Mouse (Mus musculus) liver, adult 2 months (tissue): Measurements from ENCODE around the gene Spindoc. TPM values are rescaled to one million over a fixed set of nuclear protein-coding genes. Genes with fewer than 3 reads are reported as not detected.
A peak's percentile ranks its signal among the peaks of the same experiment; 100 is the strongest.
"Not testable (repeated sequence)": the region's sequence is repeated elsewhere in the genome, so short reads cannot be mapped to it uniquely, and the experiment has no call there.

Source experiments
- DNase-seq: peaks from one replicate; pipeline ENCODE4 v3.0.0-alpha.2; 2011; ENCODE audit warnings: low read depth, low spot score; ENCODE audit errors: extremely low read depth
- H3K27ac ChIP-seq: fragments of 200-500 bp; replicated peaks from 2 replicates; pipeline ENCODE4 v1.5.1; 2012; ENCODE audit warnings: low read depth, mild to moderate bottlenecking, control low read depth, inconsistent platforms, low read length; ENCODE audit not compliant: insufficient read depth
- H3K27me3 ChIP-seq: fragments of 200-500 bp; 2 replicates; pipeline ENCODE4 v1.6.1; 2012; ENCODE audit warnings: mild to moderate bottlenecking, moderate library complexity, low read length, inconsistent platforms; ENCODE audit not compliant: control insufficient read depth, insufficient read depth
- H3K36me3 ChIP-seq: fragments of 200-500 bp; 2 replicates; pipeline ENCODE4 v1.6.1; 2012; ENCODE audit warnings: low read length, inconsistent platforms; ENCODE audit not compliant: control insufficient read depth, insufficient read depth
- H3K4me1 ChIP-seq: fragments of 200-500 bp; 2 replicates; pipeline ENCODE4 v1.6.1; 2011; ENCODE audit warnings: low read length; ENCODE audit not compliant: control insufficient read depth, insufficient read depth
- H3K4me3 ChIP-seq: fragments of 200-500 bp; 2 replicates; pipeline ENCODE4 v1.5.1; 2011; ENCODE audit warnings: low read depth, mild to moderate bottlenecking, control low read depth, low read length, moderate library complexity; ENCODE audit not compliant: insufficient read depth
- H3K79me2 ChIP-seq: fragments of 200-500 bp; 2 replicates; pipeline ENCODE4 v1.6.1; 2012; ENCODE audit warnings: inconsistent platforms, mild to moderate bottlenecking, low read length, moderate library complexity; ENCODE audit not compliant: control insufficient read depth, insufficient read depth
- H3K9ac ChIP-seq: fragments of 200-500 bp; 2 replicates; pipeline ENCODE4 v1.6.1; 2012; ENCODE audit warnings: low read depth, mild to moderate bottlenecking, control low read depth, inconsistent platforms, low read length
- CTCF ChIP-seq: fragments of 200-500 bp; IDR thresholded peaks from 2 replicates; pipeline ENCODE4 v1.5.1; 2011; ENCODE audit warnings: low read depth, low read length, control low read depth
- POLR2A ChIP-seq: fragments of 200-500 bp; IDR thresholded peaks from 2 replicates; pipeline ENCODE4 v1.6.1; 2011; ENCODE audit warnings: low read length, control low read depth; ENCODE audit not compliant: insufficient read depth; ENCODE audit errors: extremely low read depth
- WGBS: fragments of 180-500 bp; shearing (Covaris S2); methylation state at CpG from one replicate; pipeline ENCODE4 v1.1.7; 2018; 5-methylcytosine and 5-hydroxymethylcytosine counted together
- polyA plus RNA-seq: library from polyadenylated mRNA; depleted of rRNA; stranded (reverse); fragments of >200 nt; gene quantifications from 2 replicates; pipeline ENCODE4 v1.2.3, GENCODE M21; 2012
- total RNA-seq: library from RNA; depleted of rRNA; stranded (reverse); fragments of >200 nt; gene quantifications from 2 replicates; pipeline ENCODE4 v1.2.3, GENCODE M21; 2014

Gene Spindoc
- total and polyA plus RNA-seq, 2 experiments, result 1.4 to 4.4 TPM

GRCm38 (mm10) chr19:7404623-7405229, 21.9 kb upstream of the Spindoc start:
- no peak for DNase-seq
- 81% methylated on average over 9 of the region's 9 CpGs for WGBS
- Histone ChIP-seq H3K9ac (no peak overlapping the region), H3K4me3 (no peak overlapping the region), H3K27ac (no peak overlapping the region), H3K4me1 (no peaks in the 10 kb centered on the region), H3K27me3 (no peaks in the 10 kb centered on the region), H3K79me2 (no peaks in the 10 kb centered on the region), H3K36me3 (no peaks in the 10 kb centered on the region)
- TF ChIP-seq POLR2A (no peak), CTCF (no peak)

GRCm38 (mm10) chr19:7400635-7401034, 17.8 kb upstream of the Spindoc start:
- 67% methylated on average over 11 of the region's 11 CpGs for WGBS
- H3K27me3 ChIP-seq, result no peaks in the 10 kb centered on the region
- H3K27ac ChIP-seq, result peak overlapping the region; percentile 20
- H3K4me3 ChIP-seq, result no peak overlapping the region
- H3K9ac ChIP-seq, result no peak overlapping the region
- DNase-seq, result peak; percentile 17
- H3K79me2 ChIP-seq, result no peaks in the 10 kb centered on the region
- no peak for TF ChIP-seq CTCF
- TF ChIP-seq POLR2A, result no peak
- H3K36me3 ChIP-seq, result no peaks in the 10 kb centered on the region
- no peaks in the 10 kb centered on the region for H3K4me1 ChIP-seq

GRCm38 (mm10) chr19:7398898-7399297, 16.1 kb upstream of the Spindoc start:
- H3K27ac ChIP-seq, H3K4me3 ChIP-seq, H3K36me3 ChIP-seq, H3K9ac ChIP-seq, H3K79me2 ChIP-seq, DNase-seq, H3K27me3 ChIP-seq, H3K4me1 ChIP-seq: not testable (repeated sequence)
- WGBS, result 33% methylated on average over 24 of the region's 24 CpGs

- not testable (repeated sequence) for H3K9ac ChIP-seq, H3K27me3 ChIP-seq, H3K36me3 ChIP-seq, H3K4me3 ChIP-seq, H3K27ac ChIP-seq, H3K79me2 ChIP-seq, H3K4me1 ChIP-seq, DNase-seq
- 84% methylated on average over 10 of the region's 10 CpGs for WGBS
These were observed 14.4 kb upstream of the Spindoc start for GRCm38 (mm10) chr19:7396867-7397826.

GRCm38 (mm10) chr19:7388488-7388887, 5.7 kb upstream of the Spindoc start:
- H3K36me3 ChIP-seq, result no peaks in the 10 kb centered on the region
- TF ChIP-seq POLR2A (no peak), CTCF (no peak)
- WGBS, result 84% methylated on average over 6 of the region's 6 CpGs
- DNase-seq, result no peak
- H3K4me3 ChIP-seq, result no peak overlapping the region
- no peaks in the 10 kb centered on the region for H3K27me3 ChIP-seq
- no peaks in the 10 kb centered on the region for H3K79me2 ChIP-seq
- no peaks in the 10 kb centered on the region for H3K4me1 ChIP-seq
- H3K9ac ChIP-seq, result no peak overlapping the region
- no peak overlapping the region for H3K27ac ChIP-seq

- 76% methylated on average over 2 of the region's 2 CpGs for WGBS
- Histone ChIP-seq H3K9ac (no peak overlapping the region), H3K4me1 (no peaks in the 10 kb centered on the region; the same call in 1 of the 2 replicates), H3K36me3 (no peaks in the 10 kb centered on the region), H3K4me3 (no peak overlapping the region), H3K79me2 (no peaks in the 10 kb centered on the region), H3K27me3 (no peaks in the 10 kb centered on the region), H3K27ac (no peak overlapping the region)
- no peak for TF ChIP-seq CTCF
- TF ChIP-seq POLR2A, result no peak
- no peak for DNase-seq
These were observed 3.2 kb upstream of the Spindoc start for GRCm38 (mm10) chr19:7386042-7386441.
